Mouse (Mus musculus) forebrain, embryonic 12.5 days (tissue): Measurements from ENCODE around the gene Limd1. TPM values are rescaled to one million over a fixed set of nuclear protein-coding genes. Genes with fewer than 3 reads are reported as not detected.

Source experiments
- ATAC-seq: fragments of 200-750 bp; cut with Nextera tagmentation; 2 replicates; pipeline ENCODE4 v1.8.0; 2017; ENCODE audit warnings: moderate TSS enrichment; ENCODE audit not compliant: low FRiP score
- H3K27ac ChIP-seq: fragments of 300-500 bp; sonication (generic); 2 replicates; pipeline ENCODE4 v1.5.1; 2016; ENCODE audit warnings: mild to moderate bottlenecking
- H3K27me3 ChIP-seq: fragments of 300-500 bp; sonication (generic); 2 replicates; pipeline ENCODE4 v1.6.1; 2016; ENCODE audit warnings: mild to moderate bottlenecking
- H3K36me3 ChIP-seq: fragments of 300-500 bp; sonication (generic); replicated peaks from 2 replicates; pipeline ENCODE4 v1.6.1; 2016; ENCODE audit warnings: mild to moderate bottlenecking
- H3K4me1 ChIP-seq: fragments of 300-500 bp; sonication (generic); 2 replicates; pipeline ENCODE4 v1.6.1; 2016
- H3K4me2 ChIP-seq: fragments of 300-500 bp; sonication (generic); 2 replicates; pipeline ENCODE4 v1.6.1; 2016; ENCODE audit warnings: mild to moderate bottlenecking, moderate library complexity
- H3K4me3 ChIP-seq: fragments of 300-500 bp; sonication (generic); replicated peaks from 2 replicates; pipeline ENCODE4 v1.5.1; 2016; ENCODE audit warnings: mild to moderate bottlenecking
- H3K9ac ChIP-seq: fragments of 300-500 bp; sonication (generic); 2 replicates; pipeline ENCODE4 v1.6.1; 2016; ENCODE audit warnings: mild to moderate bottlenecking
- H3K9me3 ChIP-seq: fragments of 300-500 bp; sonication (generic); 2 replicates; pipeline ENCODE4 v1.6.1; 2016
- WGBS: fragments of 180-500 bp; shearing (Covaris S2); methylation state at CpG from one replicate; pipeline ENCODE4 v1.1.7; 2016; 5-methylcytosine and 5-hydroxymethylcytosine counted together
- polyA plus RNA-seq: library from polyadenylated mRNA; unstranded; fragments of >200 nt; fragmentation: Nextera tagmentation; extraction: Ambion mirVana; gene quantifications from 2 replicates; pipeline ENCODE4 v1.2.1, GENCODE M21; 2016

Gene Limd1
- polyA plus RNA-seq, 1 experiment from 2014 or later: 46.2 TPM

- H3K4me2 ChIP-seq: no peak overlapping the region
- no peaks in the 10 kb centered on the region for H3K9me3 ChIP-seq
- H3K4me3 ChIP-seq: no peak overlapping the region
- no peak overlapping the region for H3K9ac ChIP-seq
- peaks cover 35% of the 10 kb centered on the region for H3K36me3 ChIP-seq
- no peak for ATAC-seq
- H3K4me1 ChIP-seq: no peaks in the 10 kb centered on the region
- 85% methylated on average over 4 of the region's 4 CpGs for WGBS
- no peak overlapping the region for H3K27ac ChIP-seq
- no peaks in the 10 kb centered on the region for H3K27me3 ChIP-seq
Measured at GRCm38 (mm10) chr9:123506270-123507146, 28.0 kb downstream of the Limd1 start.

GRCm38 (mm10) chr9:123507380-123507779 is 28.9 kb downstream of the Limd1 start:
- Histone ChIP-seq H3K27me3 (no peaks in the 10 kb centered on the region), H3K9ac (no peak overlapping the region), H3K4me1 (no peaks in the 10 kb centered on the region), H3K4me2 (no peak overlapping the region), H3K27ac (no peak overlapping the region), H3K4me3 (no peak overlapping the region), H3K9me3 (no peaks in the 10 kb centered on the region), H3K36me3 (peaks cover 33% of the 10 kb centered on the region)
- WGBS: 90% methylated on average over 2 of the region's 2 CpGs
- ATAC-seq: no peak

GRCm38 (mm10) chr9:123508986-123509385 is 30.5 kb downstream of the Limd1 start:
- 86% methylated on average over 2 of the region's 2 CpGs for whole genome bisulfite sequencing
- Histone ChIP-seq H3K27me3 (no peaks in the 10 kb centered on the region), H3K9ac (no peak overlapping the region), H3K4me1 (no peaks in the 10 kb centered on the region), H3K4me3 (no peak overlapping the region), H3K4me2 (no peak overlapping the region), H3K9me3 (no peaks in the 10 kb centered on the region), H3K36me3 (peaks cover 31% of the 10 kb centered on the region), H3K27ac (no peak overlapping the region)
- no peak for ATAC-seq

DNA sequence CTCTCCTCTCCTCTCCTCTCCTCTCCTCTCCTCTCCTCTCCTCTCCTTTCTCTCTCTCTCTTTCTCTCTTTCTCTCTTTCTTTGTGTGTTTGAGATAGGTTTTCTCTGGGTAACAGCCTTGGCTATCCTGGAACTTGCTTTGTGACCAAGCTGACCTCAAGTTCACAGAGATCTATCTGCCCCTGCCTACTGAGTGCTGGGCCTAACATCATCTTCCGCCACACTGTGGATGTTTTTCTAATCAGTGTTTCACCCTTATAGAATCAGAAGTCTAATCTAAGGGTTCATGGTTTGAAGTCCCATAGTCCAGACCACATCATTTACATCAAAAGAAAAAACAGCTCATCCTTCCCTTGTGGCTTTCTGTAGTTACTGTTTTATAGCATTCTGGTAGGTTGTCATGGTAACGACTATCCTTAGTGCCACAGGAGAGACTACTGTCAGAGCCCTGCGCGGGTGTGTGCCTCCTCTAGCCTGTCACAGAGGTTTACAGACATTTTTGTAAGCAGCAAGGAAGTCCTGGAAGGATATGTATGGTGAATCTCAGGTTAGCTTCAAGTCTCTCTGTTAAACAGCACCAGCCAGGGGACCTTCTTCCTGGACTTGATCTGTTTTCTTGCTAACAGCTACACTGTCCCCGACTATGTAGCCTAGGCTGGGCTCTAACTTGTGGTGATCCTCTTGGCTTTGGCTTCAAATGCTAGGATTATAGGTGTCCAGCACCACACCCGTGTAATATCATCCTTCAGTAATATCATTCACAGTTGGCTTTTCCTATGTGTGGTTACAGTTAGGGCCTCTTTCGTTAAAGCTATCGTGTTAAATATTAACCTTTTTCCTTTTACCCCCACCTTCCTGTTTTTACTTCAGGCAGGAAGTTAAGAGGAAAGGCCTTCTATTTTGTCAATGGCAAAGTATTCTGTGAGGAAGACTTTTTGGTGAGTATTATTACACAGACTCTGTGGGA is 31.4 kb downstream of the Limd1 start:
- Histone ChIP-seq H3K4me1 (no peaks in the 10 kb centered on the region), H3K27me3 (no peaks in the 10 kb centered on the region), H3K4me3 (no peak overlapping the region), H3K9me3 (no peaks in the 10 kb centered on the region), H3K9ac (no peak overlapping the region), H3K27ac (no peak overlapping the region), H3K36me3 (peaks cover 31% of the 10 kb centered on the region), H3K4me2 (no peak overlapping the region)
- 86% methylated on average over 8 of the region's 8 CpGs for WGBS
- no peak for ATAC-seq

- H3K36me3 ChIP-seq: peaks cover 28% of the 10 kb centered on the region
- WGBS: 89% methylated on average over 5 of the region's 5 CpGs
Measured at GRCm38 (mm10) chr9:123510926-123511325, 32.4 kb downstream of the Limd1 start.

GRCm38 (mm10) chr9:123512482-123512881 is 34.0 kb downstream of the Limd1 start:
- Histone ChIP-seq H3K27ac (no peak overlapping the region), H3K4me2 (no peak overlapping the region), H3K36me3 (peaks cover 43% of the 10 kb centered on the region), H3K9me3 (no peaks in the 10 kb centered on the region), H3K27me3 (no peaks in the 10 kb centered on the region), H3K9ac (no peak overlapping the region), H3K4me1 (no peaks in the 10 kb centered on the region), H3K4me3 (no peak overlapping the region)
- WGBS: 91% methylated on average over 2 of the region's 2 CpGs
- ATAC-seq: no peak

More at GRCm38 (mm10) chr9:123510926-123511325, 32.4 kb downstream of the Limd1 start:
- H3K9me3 ChIP-seq: no peaks in the 10 kb centered on the region
- no peak for ATAC-seq
- no peak overlapping the region for H3K4me3 ChIP-seq
- H3K9ac ChIP-seq: no peak overlapping the region
- H3K27me3 ChIP-seq: no peaks in the 10 kb centered on the region
- H3K4me2 ChIP-seq: no peak overlapping the region
- H3K4me1 ChIP-seq: no peaks in the 10 kb centered on the region
- no peak overlapping the region for H3K27ac ChIP-seq

- H3K36me3 ChIP-seq: peaks cover 64% of the 10 kb centered on the region
Measured at GRCm38 (mm10) chr9:123515087-123515486, 36.6 kb downstream of the Limd1 start.

DNA sequence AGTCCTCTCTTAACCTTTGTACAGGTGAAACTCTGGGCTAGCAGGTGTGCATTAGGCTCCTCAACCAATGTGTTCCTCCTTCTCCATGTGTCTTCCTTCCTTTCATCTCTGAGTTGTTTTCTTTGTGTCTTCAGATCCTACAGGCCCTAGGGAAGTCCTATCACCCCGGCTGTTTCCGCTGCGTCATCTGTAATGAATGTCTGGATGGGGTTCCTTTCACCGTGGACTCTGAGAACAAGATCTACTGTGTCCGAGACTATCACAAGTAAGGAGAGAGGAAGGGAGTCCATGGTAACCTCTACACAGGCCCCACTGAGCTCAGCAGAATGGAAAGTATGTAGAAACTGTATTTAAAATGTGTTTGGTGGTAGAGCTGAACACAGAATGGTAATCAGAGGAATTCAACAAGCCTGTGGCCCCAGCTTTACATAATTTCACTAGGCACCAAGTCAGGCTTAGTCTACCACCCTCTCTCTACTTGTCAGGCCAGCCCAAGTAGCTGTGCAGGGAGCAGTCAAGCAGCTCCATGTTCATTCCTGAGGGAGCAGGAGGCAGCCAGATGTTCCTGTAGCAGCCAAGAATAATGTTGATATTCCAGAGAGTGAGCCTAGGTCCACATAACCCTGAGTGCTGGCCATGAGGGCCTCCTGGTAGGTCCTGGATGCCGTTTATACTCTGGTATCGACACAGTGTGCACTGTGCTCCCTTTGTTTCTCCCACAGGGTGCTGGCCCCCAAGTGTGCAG is 38.3 kb downstream of the Limd1 start:
- Histone ChIP-seq H3K9ac (no peak overlapping the region), H3K4me1 (no peaks in the 10 kb centered on the region), H3K4me3 (no peak overlapping the region), H3K4me2 (no peak overlapping the region), H3K27ac (no peak overlapping the region), H3K27me3 (no peaks in the 10 kb centered on the region), H3K9me3 (no peaks in the 10 kb centered on the region), H3K36me3 (peaks cover 59% of the 10 kb centered on the region)
- 95% methylated on average over 7 of the region's 7 CpGs for WGBS
- ATAC-seq: no peak

More at GRCm38 (mm10) chr9:123515087-123515486, 36.6 kb downstream of the Limd1 start:
- no peak for ATAC-seq
- H3K9me3 ChIP-seq: no peaks in the 10 kb centered on the region
- H3K9ac ChIP-seq: no peak overlapping the region
- H3K4me3 ChIP-seq: no peak overlapping the region
- no peaks in the 10 kb centered on the region for H3K27me3 ChIP-seq
- no peaks in the 10 kb centered on the region for H3K4me1 ChIP-seq
- H3K4me2 ChIP-seq: no peak overlapping the region
- WGBS: 90% methylated on average over 2 of the region's 2 CpGs
- H3K27ac ChIP-seq: no peak overlapping the region

DNA sequence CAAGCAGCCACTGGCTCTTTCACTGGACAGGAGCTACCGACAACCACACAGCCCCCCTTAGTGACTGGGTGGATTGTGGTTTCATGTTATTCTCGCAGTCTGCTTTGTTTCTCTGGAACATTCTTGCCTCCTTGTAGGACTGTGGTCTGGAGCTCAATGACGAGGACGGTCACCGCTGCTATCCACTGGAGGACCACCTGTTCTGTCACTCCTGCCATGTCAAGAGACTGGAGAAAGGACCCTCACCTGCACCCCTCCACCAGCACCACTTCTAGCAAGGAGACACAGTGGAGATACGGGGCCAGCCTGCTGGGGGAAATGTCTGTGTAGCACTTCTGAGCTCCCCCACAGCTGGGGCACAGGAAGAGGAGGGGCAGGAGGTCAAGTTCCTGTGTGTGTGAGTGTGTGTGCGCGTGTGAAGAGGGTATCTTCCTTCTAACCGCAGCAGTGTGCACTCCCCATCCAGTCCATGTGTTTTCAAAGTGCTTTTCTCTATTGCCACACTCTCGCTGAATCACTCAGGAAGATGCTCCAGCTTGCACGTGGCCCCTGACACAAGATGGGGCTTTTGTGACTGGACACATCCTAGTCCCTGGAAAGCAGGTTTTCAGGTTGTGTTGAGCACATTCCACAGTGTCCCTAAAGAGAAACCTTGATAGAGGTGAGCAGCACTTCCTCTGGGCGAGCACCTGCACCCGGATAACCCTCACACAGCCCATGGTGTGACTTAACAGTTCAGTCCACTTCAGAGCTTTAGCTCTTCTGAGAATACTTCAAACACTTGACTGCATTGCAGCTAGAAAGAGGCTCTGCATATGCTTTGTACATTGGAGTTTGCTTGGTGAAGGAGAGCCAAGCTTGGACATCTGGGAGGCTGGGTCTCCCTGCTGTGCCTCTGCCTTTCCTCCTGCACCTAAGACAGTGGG is 40.7 kb downstream of the Limd1 start:
- no peak overlapping the region for H3K9ac ChIP-seq
- ATAC-seq: no peak
- no peak overlapping the region for H3K4me3 ChIP-seq
- no peak overlapping the region for H3K27ac ChIP-seq
- 92% methylated on average over 13 of the region's 13 CpGs for whole genome bisulfite sequencing
- H3K27me3 ChIP-seq: no peaks in the 10 kb centered on the region
- peaks cover 48% of the 10 kb centered on the region for H3K36me3 ChIP-seq
- no peaks in the 10 kb centered on the region for H3K4me1 ChIP-seq
- no peak overlapping the region for H3K4me2 ChIP-seq
- no peaks in the 10 kb centered on the region for H3K9me3 ChIP-seq

DNA sequence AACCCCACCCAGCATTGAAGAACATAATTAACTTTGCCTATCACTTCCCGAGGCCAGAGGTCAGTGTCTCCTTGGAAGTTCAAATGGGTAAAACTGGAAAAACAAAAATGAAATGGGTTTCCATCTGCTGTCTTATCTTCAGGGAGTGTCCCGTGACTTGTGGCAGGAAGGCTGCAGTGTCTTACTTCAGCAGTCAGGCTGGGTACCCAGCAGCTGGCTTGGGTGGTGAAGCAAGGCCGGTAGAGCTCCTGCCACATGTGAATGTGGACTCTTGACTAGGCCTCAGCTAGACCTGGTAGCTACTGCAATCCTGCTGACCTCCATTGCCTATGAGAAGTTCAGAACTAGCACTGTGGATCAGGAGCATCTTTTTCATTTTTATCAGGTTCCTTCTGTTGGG is 42.2 kb downstream of the Limd1 start:
- Histone ChIP-seq H3K4me3 (no peak overlapping the region), H3K27ac (no peak overlapping the region), H3K4me2 (no peak overlapping the region), H3K9me3 (no peaks in the 10 kb centered on the region), H3K36me3 (peaks cover 48% of the 10 kb centered on the region), H3K9ac (no peak overlapping the region), H3K27me3 (no peaks in the 10 kb centered on the region), H3K4me1 (peaks cover 2% of the 10 kb centered on the region; the same call in 1 of the 2 replicates)
- no peak for ATAC-seq
- 90% methylated on average over 3 of the region's 3 CpGs for WGBS

GRCm38 (mm10) chr9:123523676-123524075 is 45.2 kb downstream of the Limd1 start:
- peaks cover 10% of the 10 kb centered on the region for H3K4me1 ChIP-seq
- 30% methylated on average over 3 of the region's 3 CpGs for WGBS
- H3K27ac ChIP-seq: no peak overlapping the region
- H3K4me3 ChIP-seq: no peak overlapping the region
- no peaks in the 10 kb centered on the region for H3K27me3 ChIP-seq
- no peak for ATAC-seq
- peaks cover 24% of the 10 kb centered on the region for H3K36me3 ChIP-seq
- H3K9ac ChIP-seq: no peak overlapping the region
- H3K9me3 ChIP-seq: no peaks in the 10 kb centered on the region
- no peak overlapping the region for H3K4me2 ChIP-seq
